Mouse (Mus musculus) MEL (cell line): ENCODE results near the gene Sf3b6.

ENCODE experiments used
- CHD2 ChIP-seq: IDR thresholded peaks from 2 replicates; pipeline ENCODE4 v1.6.1; 2011; ENCODE audit warnings: low read length, improper control_type of control experiment
- CTCF ChIP-seq, 3 experiments: IDR thresholded peaks in 2 of 3; conservative IDR thresholded peaks in 1 of 3; 2 replicates each; pipeline ENCODE4 v1.5.1; 2011 to 2012; ENCODE audit warnings: low read length in 3 of 3, low read depth in 2 of 3, mild to moderate bottlenecking in 2 of 3, improper control_type of control experiment in 1 of 3, inconsistent platforms in 1 of 3, mixed read lengths in 1 of 3, moderate library complexity in 1 of 3; ENCODE audit not compliant: control insufficient read depth in 1 of 3, insufficient read depth in 1 of 3, poor library complexity in 1 of 3, severe bottlenecking in 1 of 3
- EP300 ChIP-seq, 2 experiments: IDR thresholded peaks; 2 replicates each; pipeline ENCODE4 v1.6.1; 2011; ENCODE audit warnings: improper control_type of control experiment in 2 of 2, low read length in 2 of 2, low read depth in 1 of 2, mild to moderate bottlenecking in 1 of 2
- GABPA ChIP-seq: IDR thresholded peaks from 2 replicates; pipeline ENCODE4 v1.6.1; 2012; ENCODE audit warnings: low read depth, mild to moderate bottlenecking, inconsistent platforms, low read length, improper control_type of control experiment, moderate library complexity
- GATA1 ChIP-seq: IDR thresholded peaks from 2 replicates; pipeline ENCODE4 v1.6.1; 2011; ENCODE audit warnings: low read depth, low read length, improper control_type of control experiment
- JUND ChIP-seq: IDR thresholded peaks from 2 replicates; pipeline ENCODE4 v1.6.1; 2011; ENCODE audit warnings: low read depth, mild to moderate bottlenecking, improper control_type of control experiment, low read length
- MXI1 ChIP-seq: IDR thresholded peaks from 2 replicates; pipeline ENCODE4 v1.6.1; 2011; ENCODE audit warnings: mild to moderate bottlenecking, low read depth, low read length, improper control_type of control experiment
- POLR2A ChIP-seq, 2 experiments: IDR thresholded peaks; 2 replicates each; pipeline ENCODE4 v1.6.1; 2011 to 2012; ENCODE audit warnings: low read length in 2 of 2, mild to moderate bottlenecking in 2 of 2, control low read depth in 1 of 2, improper control_type of control experiment in 1 of 2, low read depth in 1 of 2, moderate library complexity in 1 of 2; ENCODE audit not compliant: control insufficient read depth in 1 of 2, insufficient read depth in 1 of 2, poor library complexity in 1 of 2
- RCOR1 ChIP-seq: IDR thresholded peaks from 2 replicates; pipeline ENCODE4 v1.6.1; 2012; ENCODE audit warnings: low read depth, mild to moderate bottlenecking, inconsistent platforms, low read length, improper control_type of control experiment
- TCF12 ChIP-seq: IDR thresholded peaks from 2 replicates; pipeline ENCODE4 v1.6.1; 2014; ENCODE audit warnings: low read depth, mild to moderate bottlenecking, inconsistent platforms, low read length, improper control_type of control experiment, moderate library complexity
- USF2 ChIP-seq, 2 experiments: IDR thresholded peaks; 2 replicates each; pipeline ENCODE4 v1.6.1; 2011 to 2012; ENCODE audit warnings: improper control_type of control experiment in 2 of 2, low read length in 2 of 2, borderline replicate concordance in 1 of 2, inconsistent platforms in 1 of 2, low read depth in 1 of 2, mild to moderate bottlenecking in 1 of 2; ENCODE audit not compliant: insufficient read depth in 1 of 2

GRCm38 (mm10) chr12:4769333-4769723 lies 48.0 kb upstream of the Sf3b6 start:
- no peak for TF ChIP-seq MXI1
- TF ChIP-seq CTCF (IDR thresholded peaks at IDR 0.05 in 2 of 3, conservative IDR thresholded peaks at IDR 0.05 in 1 of 3; ENCODE audit: control insufficient read depth in 1 of 3, insufficient read depth in 1 of 3, low read depth in 2 of 3, low read length in 3 of 3, poor library complexity in 1 of 3, severe bottlenecking in 1 of 3): no peak
- TF ChIP-seq RCOR1: no peak
- TF ChIP-seq GATA1: no peak
- TF ChIP-seq CHD2: no peak
- TF ChIP-seq JUND: no peak
- no peak for TF ChIP-seq GABPA
- no peak for TF ChIP-seq USF2 (IDR thresholded peaks at IDR 0.05; ENCODE audit: borderline replicate concordance in 1 of 2, insufficient read depth in 1 of 2, low read depth in 1 of 2, low read length in 2 of 2)
- no peak for TF ChIP-seq TCF12
- TF ChIP-seq EP300 (IDR thresholded peaks at IDR 0.05; ENCODE audit: low read depth in 1 of 2, low read length in 2 of 2): no peak
- no peak; a peak in 1 of 4 replicates for TF ChIP-seq POLR2A (IDR thresholded peaks at IDR 0.05; ENCODE audit: control insufficient read depth in 1 of 2, insufficient read depth in 1 of 2, low read depth in 1 of 2, low read length in 2 of 2, poor library complexity in 1 of 2)
